Mouse (Mus musculus) kidney, embryonic 16.5 days (tissue): ENCODE measurements at regions not wholly inside any gene's neighbourhood (a gene's known extent, or its start where the extent isn't known, plus 50 kb on each side); places are given as distances from the start of the nearest gene placed in this dataset.

ENCODE experiments used
- ATAC-seq: fragments of 200-750 bp; cut with Nextera tagmentation; 2 replicates; pipeline ENCODE4 v1.8.0; 2017; ENCODE audit warnings: moderate TSS enrichment; ENCODE audit not compliant: low FRiP score, low TSS enrichment
- H3K27ac ChIP-seq: fragments of 300-500 bp; sonication (generic); 2 replicates; pipeline ENCODE4 v1.5.1; 2014; ENCODE audit warnings: low read length
- H3K27me3 ChIP-seq: fragments of 300-500 bp; sonication (generic); 2 replicates; pipeline ENCODE4 v1.6.1; 2014; ENCODE audit warnings: low read length, control low read depth, mixed read lengths; ENCODE audit not compliant: insufficient read depth
- H3K36me3 ChIP-seq: fragments of 300-500 bp; sonication (generic); 2 replicates; pipeline ENCODE4 v1.6.1; 2014; ENCODE audit warnings: low read length, control low read depth, mixed read lengths; ENCODE audit not compliant: insufficient read depth
- H3K4me1 ChIP-seq: fragments of 300-500 bp; sonication (generic); 2 replicates; pipeline ENCODE4 v1.6.1; 2014; ENCODE audit warnings: low read length, control low read depth, mixed read lengths; ENCODE audit not compliant: insufficient read depth
- H3K4me2 ChIP-seq: fragments of 300-500 bp; sonication (generic); replicated peaks from 2 replicates; pipeline ENCODE4 v1.6.1; 2014; ENCODE audit warnings: low read depth, low read length
- H3K4me3 ChIP-seq: fragments of 300-500 bp; sonication (generic); 2 replicates; pipeline ENCODE4 v1.5.1; 2014; ENCODE audit warnings: mild to moderate bottlenecking, low read length
- H3K9ac ChIP-seq: fragments of 300-500 bp; sonication (generic); replicated peaks from 2 replicates; pipeline ENCODE4 v1.6.1; 2014; ENCODE audit warnings: low read length
- H3K9me3 ChIP-seq: fragments of 300-500 bp; sonication (generic); 2 replicates; pipeline ENCODE4 v1.6.1; 2016; ENCODE audit warnings: low read length, control low read depth
- whole genome bisulfite sequencing: fragments of 180-500 bp; shearing (Covaris S2); extraction: QIAGEN DNeasy Blood & Tissue Kit; methylation state at CpG from one replicate; pipeline ENCODE4 v1.1.7; 2014; 5-methylcytosine and 5-hydroxymethylcytosine counted together

DNA sequence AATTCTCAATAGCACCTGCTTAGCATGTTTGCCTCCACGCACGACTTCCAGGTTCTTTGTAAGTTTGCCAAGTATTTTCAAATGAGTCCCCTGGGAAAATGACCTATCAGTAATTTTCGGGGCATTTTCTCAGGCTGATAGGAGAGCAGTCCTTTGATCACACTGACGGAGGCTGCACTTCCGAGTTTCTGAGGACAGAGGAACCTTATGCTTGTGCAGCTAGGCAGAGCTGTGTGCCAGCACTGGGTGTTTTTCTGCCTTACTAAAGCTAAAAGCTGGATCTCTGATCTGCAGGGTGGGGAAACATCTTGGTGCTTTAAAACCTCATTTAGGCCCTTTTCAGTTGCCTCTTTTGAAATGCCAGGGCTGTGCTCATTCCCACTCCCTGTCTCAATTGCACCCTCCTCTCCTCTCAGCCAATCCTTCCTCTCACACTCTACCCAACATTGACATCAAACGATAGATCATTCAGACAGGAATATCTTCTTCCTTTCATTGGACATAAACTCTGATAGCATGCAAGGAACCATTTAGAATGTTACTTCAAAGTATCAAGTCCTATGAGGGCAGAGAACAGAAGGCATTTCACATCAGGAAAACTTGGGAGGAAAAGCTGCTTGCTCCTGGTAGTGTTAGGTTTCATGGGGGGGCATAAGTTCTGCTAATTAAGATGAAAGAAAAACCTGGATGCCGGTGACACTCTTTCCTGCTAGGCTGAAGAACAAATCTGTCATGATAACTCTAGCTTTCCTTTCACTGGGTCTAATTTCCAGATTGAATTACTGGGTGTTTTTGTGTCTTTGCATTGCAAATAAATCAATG lies 95.3 kb downstream of the Lurap1l start:
- Histone ChIP-seq H3K36me3 (0 out of 2 replicates have a peak, but pooled peaks cover 2% of the 10 kb centered on the region), H3K4me1 (peaks cover 4% of the 10 kb centered on the region; the same call in 1 of the 2 replicates), H3K4me2 (0 out of 2 replicates have a peak overlapping the region, but pooled peaks have one; percentile 25), H3K27me3 (no peaks in the 10 kb centered on the region), H3K9me3 (peaks cover 11% of the 10 kb centered on the region; the same call in 1 of the 2 replicates), H3K9ac (no peak overlapping the region), H3K27ac (peak overlapping the region; percentile 50; the same call in 1 of the 2 replicates), H3K4me3 (no peak overlapping the region)
- peak; percentile 85 for ATAC-seq
- WGBS = 10% methylated on average over 7 of the region's 7 CpGs

DNA sequence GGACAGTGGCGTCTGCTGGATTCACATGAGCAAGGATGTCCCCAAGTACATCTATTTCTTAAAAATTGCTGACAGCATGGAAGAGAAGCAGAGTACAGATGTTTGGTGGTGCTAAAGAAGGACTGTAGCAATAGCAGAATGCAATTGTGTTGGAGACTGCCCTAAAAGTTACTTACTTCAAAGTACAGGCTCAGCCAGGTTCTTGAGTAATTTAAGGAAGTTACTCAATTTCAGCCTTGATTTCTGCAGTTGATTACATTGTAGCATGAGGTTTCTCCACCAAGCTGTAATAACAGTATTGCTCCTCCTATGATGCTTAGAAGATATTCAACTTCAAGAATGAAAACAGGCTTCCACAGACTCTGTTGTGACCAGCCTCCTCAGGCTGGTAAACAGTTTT lies 96.1 kb downstream of the Lurap1l start:
- Histone ChIP-seq H3K4me2 (no peak overlapping the region), H3K27ac (0 out of 2 replicates have a peak overlapping the region, but pooled peaks have one; percentile 18), H3K27me3 (no peaks in the 10 kb centered on the region), H3K9ac (no peak overlapping the region), H3K4me3 (no peak overlapping the region), H3K9me3 (peaks cover 5% of the 10 kb centered on the region; the same call in 1 of the 2 replicates), H3K4me1 (peaks cover 4% of the 10 kb centered on the region; the same call in 1 of the 2 replicates), H3K36me3 (no peaks in the 10 kb centered on the region)
- ATAC-seq = no peak
- WGBS = 33% methylated on average over 1 of the region's 1 CpGs

DNA sequence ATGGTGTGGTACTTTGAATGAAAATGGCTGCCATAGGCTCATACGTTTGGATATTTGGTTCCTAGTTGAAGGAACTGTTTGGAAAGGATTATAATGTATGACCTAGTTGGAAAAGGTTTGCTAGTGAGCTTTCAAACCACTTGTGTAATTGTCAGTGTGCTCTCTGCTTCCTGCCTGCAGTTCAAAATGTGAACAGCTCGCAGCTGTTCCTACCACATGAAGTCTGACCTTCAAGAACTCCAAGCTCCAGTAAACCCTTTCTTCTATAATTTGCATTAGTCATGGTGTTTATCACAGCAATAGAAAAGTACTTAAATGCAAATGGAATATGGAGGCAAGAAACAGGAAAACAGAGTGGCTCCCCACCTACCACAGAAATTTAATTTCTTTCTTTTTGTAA lies 111.4 kb downstream of the Lurap1l start:
- no peak overlapping the region for H3K4me3 ChIP-seq
- H3K36me3 ChIP-seq = no peaks in the 10 kb centered on the region
- 0 out of 2 replicates have a peak, but pooled peaks cover 4% of the 10 kb centered on the region for H3K4me1 ChIP-seq
- H3K4me2 ChIP-seq = no peak overlapping the region
- no peaks in the 10 kb centered on the region for H3K27me3 ChIP-seq
- 76% methylated on average over 2 of the region's 2 CpGs for WGBS
- H3K9ac ChIP-seq = no peak overlapping the region
- no peak overlapping the region for H3K27ac ChIP-seq
- ATAC-seq = no peak
- H3K9me3 ChIP-seq = no peaks in the 10 kb centered on the region

DNA sequence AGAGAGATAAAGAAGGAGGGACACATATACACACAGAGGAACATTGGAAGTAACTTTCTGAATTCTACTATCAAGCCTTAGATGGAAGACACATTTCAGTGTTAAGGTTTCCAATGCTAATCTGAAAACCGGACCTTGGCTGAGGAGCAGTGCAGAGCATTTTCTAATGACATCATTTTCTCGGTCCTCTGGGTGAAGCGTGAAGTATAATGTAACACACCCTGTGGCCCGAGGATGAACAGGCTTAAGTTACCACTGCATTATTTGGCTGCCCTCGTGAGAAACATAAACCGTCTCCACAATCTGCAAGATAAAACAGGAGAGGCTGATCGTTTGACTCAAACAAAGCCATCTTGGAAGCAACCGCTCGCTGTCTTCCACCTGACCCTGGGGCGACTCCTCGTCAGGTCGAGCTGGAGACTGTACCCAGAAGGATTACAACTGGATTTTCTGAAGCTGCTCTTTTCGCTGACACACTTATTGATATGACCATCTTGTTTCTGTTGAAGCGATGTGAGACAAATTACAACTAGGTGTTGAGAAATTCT lies 113.1 kb downstream of the Lurap1l start:
- Histone ChIP-seq H3K27ac (no peak overlapping the region), H3K36me3 (no peaks in the 10 kb centered on the region), H3K27me3 (no peaks in the 10 kb centered on the region), H3K4me3 (no peak overlapping the region), H3K4me1 (0 out of 2 replicates have a peak, but pooled peaks cover 4% of the 10 kb centered on the region), H3K9ac (no peak overlapping the region), H3K4me2 (peak overlapping the region; percentile 20), H3K9me3 (no peaks in the 10 kb centered on the region)
- WGBS = 37% methylated on average over 14 of the region's 14 CpGs
- ATAC-seq = peak; percentile 63; the same call in 1 of the 2 replicates

DNA sequence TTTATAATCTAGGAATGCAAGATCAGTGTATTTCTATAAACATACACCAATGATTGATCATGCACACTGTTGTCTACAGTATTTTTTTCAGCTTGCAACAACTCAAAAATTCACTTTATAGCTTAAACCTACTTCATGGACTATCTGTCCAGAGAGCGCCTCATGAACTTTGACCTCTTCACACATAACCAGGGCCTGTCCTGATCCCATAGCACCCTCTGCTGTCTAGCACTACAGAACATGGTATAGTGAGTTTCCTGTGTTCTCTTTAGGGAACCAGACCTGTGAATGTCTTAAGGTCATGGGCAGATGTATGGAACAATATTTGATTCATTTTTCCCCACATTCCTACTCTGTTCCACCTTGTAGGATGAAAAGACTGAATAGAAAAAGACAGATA lies 117.1 kb downstream of the Lurap1l start:
- no peak overlapping the region for H3K27ac ChIP-seq
- no peaks in the 10 kb centered on the region for H3K9me3 ChIP-seq
- H3K4me2 ChIP-seq = no peak overlapping the region
- no peak overlapping the region for H3K4me3 ChIP-seq
- H3K36me3 ChIP-seq = no peaks in the 10 kb centered on the region
- 0 out of 2 replicates have a peak, but pooled peaks cover 4% of the 10 kb centered on the region for H3K4me1 ChIP-seq
- no peaks in the 10 kb centered on the region for H3K27me3 ChIP-seq
- WGBS = 90% methylated on average over 1 of the region's 1 CpGs
- ATAC-seq = no peak
- H3K9ac ChIP-seq = no peak overlapping the region

DNA sequence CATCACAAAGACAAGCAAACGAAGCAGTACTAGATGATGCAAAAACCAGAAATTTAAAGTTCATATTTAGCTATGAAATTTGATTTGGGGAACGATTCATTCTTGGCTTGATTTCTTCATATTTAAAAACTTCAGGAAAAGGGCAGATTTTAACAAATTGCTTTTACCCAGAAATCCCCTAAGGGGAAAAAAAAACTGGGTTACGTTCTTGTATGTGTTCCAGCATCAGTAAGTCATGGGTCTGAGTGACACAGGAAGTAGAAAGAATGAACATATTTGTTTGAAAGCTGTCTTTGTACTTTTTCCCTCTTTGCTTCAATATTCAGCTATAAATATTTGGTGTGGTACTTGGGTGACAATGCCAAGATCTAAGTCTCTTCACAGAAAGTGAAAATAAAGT lies 120.2 kb downstream of the Lurap1l start:
- H3K27me3 ChIP-seq = no peaks in the 10 kb centered on the region
- no peaks in the 10 kb centered on the region for H3K36me3 ChIP-seq
- no peaks in the 10 kb centered on the region for H3K9me3 ChIP-seq
- no peak overlapping the region for H3K27ac ChIP-seq
- no peaks in the 10 kb centered on the region for H3K4me1 ChIP-seq
- 73% methylated on average over 3 of the region's 3 CpGs for WGBS
- H3K4me3 ChIP-seq = no peak overlapping the region
- H3K9ac ChIP-seq = no peak overlapping the region
- no peak overlapping the region for H3K4me2 ChIP-seq
- no peak for ATAC-seq

DNA sequence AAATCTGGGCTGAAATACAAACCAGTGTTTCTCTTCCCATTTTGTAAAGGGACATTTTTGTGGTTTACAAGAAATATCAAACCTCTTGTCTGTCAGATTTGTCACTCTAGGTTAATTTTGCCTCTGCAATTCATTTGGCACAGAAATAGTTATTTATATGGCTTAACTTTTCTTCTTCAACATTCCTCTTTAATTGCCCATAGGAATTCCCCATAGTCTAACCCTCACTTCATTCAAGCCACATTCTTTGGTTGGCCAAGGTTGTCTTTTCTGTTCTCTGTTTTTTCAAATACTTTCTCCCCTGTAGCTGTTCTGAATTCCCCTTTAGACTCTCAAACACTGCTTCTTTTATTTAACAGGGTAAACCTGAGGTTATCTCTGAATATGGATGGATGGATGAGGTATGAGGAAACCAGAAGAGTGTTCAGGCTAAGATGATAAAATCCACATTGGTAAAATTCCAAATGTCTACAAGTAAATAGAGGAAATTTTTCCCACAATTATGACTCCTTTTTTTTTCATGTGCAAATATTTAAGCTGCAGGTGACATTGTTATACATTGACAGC lies 127.0 kb downstream of the Lurap1l start:
- no peaks in the 10 kb centered on the region for H3K36me3 ChIP-seq
- H3K9ac ChIP-seq = no peak overlapping the region
- H3K27me3 ChIP-seq = no peaks in the 10 kb centered on the region
- no peak for ATAC-seq
- no peaks in the 10 kb centered on the region for H3K9me3 ChIP-seq
- H3K4me3 ChIP-seq = no peak overlapping the region
- no peak overlapping the region for H3K4me2 ChIP-seq
- no peaks in the 10 kb centered on the region for H3K4me1 ChIP-seq
- H3K27ac ChIP-seq = no peak overlapping the region

DNA sequence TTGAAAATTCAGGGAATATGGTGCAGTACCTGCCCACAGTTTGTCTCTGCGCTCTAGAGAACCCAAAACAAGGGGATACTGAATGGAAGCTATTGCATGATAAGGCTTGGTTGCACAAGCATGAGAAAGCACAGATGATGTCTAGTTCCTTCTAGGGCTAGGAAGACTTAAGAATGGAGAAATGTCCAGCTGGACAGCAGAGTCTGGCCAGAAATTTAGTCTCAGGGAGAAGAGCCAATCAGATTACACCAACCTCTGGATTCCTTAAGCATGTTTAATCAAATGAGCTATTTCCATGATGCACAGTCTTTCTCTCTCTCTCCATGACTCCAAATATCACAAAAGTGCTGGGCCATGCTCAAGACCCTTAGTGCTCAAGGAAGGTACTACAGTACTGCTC lies 147.8 kb downstream of the Lurap1l start:
- Histone ChIP-seq H3K4me2 (no peak overlapping the region), H3K4me3 (no peak overlapping the region), H3K27ac (no peak overlapping the region), H3K9me3 (no peaks in the 10 kb centered on the region), H3K27me3 (no peaks in the 10 kb centered on the region), H3K9ac (no peak overlapping the region), H3K36me3 (no peaks in the 10 kb centered on the region), H3K4me1 (no peaks in the 10 kb centered on the region)
- ATAC-seq = no peak
- 91% methylated on average over 1 of the region's 1 CpGs for WGBS

DNA sequence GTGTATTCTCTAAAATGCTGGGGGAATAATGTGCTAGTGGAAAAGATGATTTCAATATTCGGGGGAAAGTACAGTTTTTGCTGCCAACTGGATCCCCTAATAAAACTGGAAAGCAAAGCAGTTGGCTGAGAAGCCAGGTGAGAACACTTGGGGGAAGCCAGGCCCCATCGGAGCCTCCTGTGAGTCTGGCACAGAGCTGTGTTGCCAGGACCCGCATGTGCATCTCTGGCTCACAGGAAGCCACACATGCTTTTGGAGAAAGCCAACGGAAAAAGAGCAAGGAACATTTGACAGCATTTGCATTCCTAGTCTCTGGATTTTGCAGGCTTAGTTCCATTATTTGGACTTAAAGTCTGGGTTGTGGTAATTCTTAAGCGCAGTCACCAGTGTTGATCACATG lies 148.4 kb downstream of the Lurap1l start:
- H3K4me3 ChIP-seq = no peak overlapping the region
- no peak overlapping the region for H3K4me2 ChIP-seq
- WGBS = 84% methylated on average over 5 of the region's 5 CpGs
- no peak overlapping the region for H3K27ac ChIP-seq
- no peaks in the 10 kb centered on the region for H3K9me3 ChIP-seq
- no peaks in the 10 kb centered on the region for H3K36me3 ChIP-seq
- no peak overlapping the region for H3K9ac ChIP-seq
- H3K4me1 ChIP-seq = no peaks in the 10 kb centered on the region
- H3K27me3 ChIP-seq = no peaks in the 10 kb centered on the region
- ATAC-seq = no peak

DNA sequence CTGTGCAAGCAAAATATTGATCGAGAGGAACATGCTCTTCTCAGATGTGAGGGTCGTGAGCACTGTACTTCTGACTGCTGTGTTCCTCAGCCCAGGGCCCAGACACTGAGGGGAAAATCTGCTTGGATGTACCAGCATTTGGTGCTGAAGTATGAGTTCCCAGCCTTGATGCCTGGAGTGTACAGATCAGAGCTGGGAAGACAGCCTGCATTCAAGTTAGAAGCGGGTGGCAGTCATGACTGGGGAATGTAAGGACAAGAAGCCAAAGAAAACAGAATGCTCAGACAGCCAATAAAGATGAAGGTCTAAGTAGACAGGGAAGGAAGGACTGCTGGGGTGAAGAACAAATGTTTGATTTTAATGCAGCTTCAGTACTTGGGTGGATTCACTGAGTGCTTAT lies 148.9 kb downstream of the Lurap1l start:
- no peaks in the 10 kb centered on the region for H3K9me3 ChIP-seq
- no peaks in the 10 kb centered on the region for H3K27me3 ChIP-seq
- H3K27ac ChIP-seq = peak overlapping the region; percentile 51; the same call in 1 of the 2 replicates
- H3K36me3 ChIP-seq = no peaks in the 10 kb centered on the region
- no peaks in the 10 kb centered on the region for H3K4me1 ChIP-seq
- peak; percentile 54; the same call in 1 of the 2 replicates for ATAC-seq
- H3K4me2 ChIP-seq = no peak overlapping the region
- H3K9ac ChIP-seq = no peak overlapping the region
- WGBS = 68% methylated on average over 3 of the region's 3 CpGs
- H3K4me3 ChIP-seq = no peak overlapping the region
